Mouse (Mus musculus) kidney, embryonic 14.5 days (tissue): Measurements from ENCODE around the gene Cers6. TPM values are rescaled to one million over a fixed set of nuclear protein-coding genes. Genes with fewer than 3 reads are reported as not detected.
A peak's percentile ranks its signal among the peaks of the same experiment; 100 is the strongest.

Experiments used
- ATAC-seq: fragments of 200-750 bp; cut with Nextera tagmentation; 2 replicates; pipeline ENCODE4 v1.8.0; 2017; ENCODE audit warnings: moderate number of reproducible peaks, mild to moderate bottlenecking, moderate TSS enrichment, moderate library complexity; ENCODE audit not compliant: low FRiP score, low TSS enrichment
- H3K27ac ChIP-seq: fragments of 300-500 bp; sonication (generic); 2 replicates; pipeline ENCODE4 v1.5.1; 2014; ENCODE audit warnings: low read depth, mild to moderate bottlenecking, low read length, moderate library complexity, mixed read lengths
- H3K27me3 ChIP-seq: fragments of 300-500 bp; sonication (generic); 2 replicates; pipeline ENCODE4 v1.6.1; 2014; ENCODE audit warnings: mild to moderate bottlenecking, low read length; ENCODE audit not compliant: control insufficient read depth, insufficient read depth
- H3K36me3 ChIP-seq: fragments of 300-500 bp; sonication (generic); 2 replicates; pipeline ENCODE4 v1.6.1; 2014; ENCODE audit warnings: low read length, mixed read lengths; ENCODE audit not compliant: control insufficient read depth, insufficient read depth
- H3K4me1 ChIP-seq: fragments of 300-500 bp; sonication (generic); 2 replicates; pipeline ENCODE4 v1.6.1; 2014; ENCODE audit warnings: low read length, mixed read lengths; ENCODE audit not compliant: control insufficient read depth, insufficient read depth
- H3K4me2 ChIP-seq: fragments of 300-500 bp; sonication (generic); replicated peaks from 2 replicates; pipeline ENCODE4 v1.6.1; 2014; ENCODE audit warnings: low read depth, mild to moderate bottlenecking, low read length
- H3K4me3 ChIP-seq: fragments of 300-500 bp; sonication (generic); 2 replicates; pipeline ENCODE4 v1.5.1; 2014; ENCODE audit warnings: mild to moderate bottlenecking, low read length
- H3K9ac ChIP-seq: fragments of 300-500 bp; sonication (generic); 2 replicates; pipeline ENCODE4 v1.6.1; 2014; ENCODE audit warnings: low read depth, mild to moderate bottlenecking, low read length, moderate library complexity
- H3K9me3 ChIP-seq: fragments of 300-500 bp; sonication (generic); 2 replicates; pipeline ENCODE4 v1.6.1; 2016; ENCODE audit warnings: low read length; ENCODE audit not compliant: control insufficient read depth
- WGBS: fragments of 180-500 bp; shearing (Covaris S2); extraction: QIAGEN DNeasy Blood & Tissue Kit; methylation state at CpG from one replicate; pipeline ENCODE4 v1.1.7; 2014; 5-methylcytosine and 5-hydroxymethylcytosine counted together
- polyA plus RNA-seq: library from polyadenylated mRNA; unstranded; fragments of >200 nt; fragmentation: Nextera tagmentation; extraction: Ambion mirVana; gene quantifications from 2 replicates; pipeline ENCODE4 v1.2.1, GENCODE M21; 2014

The Cers6 gene
- polyA plus RNA-seq, 1 experiment from 2014 or later = 46.7 TPM

DNA sequence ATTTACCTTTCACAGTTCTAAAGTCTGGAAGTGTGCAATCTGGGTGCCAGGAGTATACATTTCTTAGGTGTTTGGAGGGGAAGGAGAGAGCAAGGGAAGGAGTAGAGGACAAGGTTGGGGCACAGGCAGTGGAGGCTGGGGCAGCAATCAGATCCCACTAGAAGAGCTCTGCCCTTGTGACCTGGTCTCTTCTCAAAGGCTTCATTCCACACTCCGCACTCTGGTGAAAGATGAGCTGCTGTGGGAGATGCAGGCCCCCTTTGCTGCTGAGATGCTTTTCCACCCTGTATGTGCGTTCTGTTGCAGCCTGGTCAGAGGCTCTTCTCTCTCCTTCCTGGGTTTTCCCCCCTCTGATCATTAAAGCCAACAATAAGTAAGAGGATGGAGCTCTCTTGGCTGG, 84.7 kb downstream of the Cers6 start:
- no peaks in the 10 kb centered on the region for H3K36me3 ChIP-seq
- H3K27ac ChIP-seq = no peak overlapping the region
- H3K4me2 ChIP-seq = no peak overlapping the region
- no peak overlapping the region for H3K9ac ChIP-seq
- peaks cover 10% of the 10 kb centered on the region for H3K4me1 ChIP-seq
- peak; percentile 35; the same call in 1 of the 2 replicates for ATAC-seq
- H3K27me3 ChIP-seq = no peaks in the 10 kb centered on the region
- H3K9me3 ChIP-seq = no peaks in the 10 kb centered on the region
- 33% methylated on average over 2 of the region's 2 CpGs for WGBS
- H3K4me3 ChIP-seq = no peak overlapping the region

DNA sequence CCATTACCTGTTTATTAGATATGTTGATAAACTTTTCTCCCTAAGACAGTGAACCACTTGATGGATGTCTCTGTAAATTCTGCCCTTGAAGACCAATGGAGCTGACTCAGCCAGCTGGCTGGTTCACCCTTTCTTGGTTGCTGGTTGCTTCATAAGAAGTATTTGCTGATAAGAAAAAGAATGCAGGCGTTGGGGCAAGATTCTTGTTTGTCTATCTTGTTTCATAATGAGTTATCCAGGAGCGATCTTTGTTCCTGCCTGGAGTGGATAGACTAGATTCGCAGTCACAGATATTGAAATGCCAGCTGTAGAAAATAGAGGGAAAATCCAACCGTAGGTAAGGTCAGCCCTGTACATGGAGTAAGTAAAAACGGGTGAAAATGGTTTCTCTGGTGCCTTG, 85.6 kb downstream of the Cers6 start:
- Histone ChIP-seq H3K4me1 (peaks cover 10% of the 10 kb centered on the region), H3K9me3 (no peaks in the 10 kb centered on the region), H3K4me2 (no peak overlapping the region), H3K36me3 (no peaks in the 10 kb centered on the region), H3K4me3 (no peak overlapping the region), H3K27me3 (no peaks in the 10 kb centered on the region), H3K9ac (no peak overlapping the region), H3K27ac (no peak overlapping the region)
- 90% methylated on average over 5 of the region's 5 CpGs for WGBS
- no peak for ATAC-seq

DNA sequence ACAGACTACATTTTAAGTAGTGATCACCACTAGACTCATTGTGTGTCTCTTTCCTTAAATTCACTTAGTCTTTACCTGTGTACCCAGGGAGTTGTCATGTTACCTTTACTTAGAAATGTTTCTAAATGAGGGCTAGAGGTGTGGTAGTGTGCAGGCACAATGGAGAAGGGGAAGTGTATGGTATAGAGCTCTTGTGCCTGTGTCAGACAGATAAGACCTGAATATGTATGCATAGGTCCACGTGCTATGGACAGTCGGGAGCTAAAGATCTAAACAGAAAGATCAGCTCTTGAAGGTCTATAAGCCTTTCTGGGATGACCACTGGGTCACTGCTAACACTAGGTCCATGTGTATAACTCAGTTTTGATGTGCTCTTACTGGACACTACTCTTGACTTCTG, 87.9 kb downstream of the Cers6 start:
- Histone ChIP-seq H3K36me3 (no peaks in the 10 kb centered on the region), H3K4me1 (peaks cover 10% of the 10 kb centered on the region), H3K4me3 (no peak overlapping the region), H3K27ac (no peak overlapping the region), H3K9ac (no peak overlapping the region), H3K27me3 (no peaks in the 10 kb centered on the region), H3K9me3 (no peaks in the 10 kb centered on the region; the same call in 1 of the 2 replicates), H3K4me2 (no peak overlapping the region)
- no peak for ATAC-seq
- 96% methylated on average over 2 of the region's 2 CpGs for WGBS

DNA sequence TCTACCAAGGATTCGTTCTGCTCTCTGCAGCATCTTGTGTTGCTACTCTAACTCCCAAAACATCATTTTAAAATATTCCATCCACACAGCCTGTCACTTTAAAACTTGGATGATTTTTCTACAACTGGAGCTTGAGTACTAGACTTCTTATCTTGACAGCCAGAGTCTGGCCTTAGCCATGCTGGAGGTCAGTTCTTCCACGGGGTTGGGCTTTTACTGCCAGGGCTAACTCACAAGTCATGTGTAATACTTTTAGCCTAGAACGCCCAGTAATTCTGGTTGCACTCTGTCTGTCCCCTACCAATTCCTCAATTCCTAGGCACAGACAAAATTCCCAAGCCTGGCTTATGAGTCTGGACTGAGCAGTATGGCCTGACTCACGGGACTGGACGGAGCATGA, 88.5 kb downstream of the Cers6 start:
- Histone ChIP-seq H3K27ac (no peak overlapping the region), H3K36me3 (no peaks in the 10 kb centered on the region), H3K4me2 (no peak overlapping the region), H3K4me1 (peaks cover 7% of the 10 kb centered on the region), H3K9me3 (no peaks in the 10 kb centered on the region; the same call in 1 of the 2 replicates), H3K27me3 (no peaks in the 10 kb centered on the region), H3K9ac (no peak overlapping the region), H3K4me3 (no peak overlapping the region)
- 82% methylated on average over 5 of the region's 5 CpGs for WGBS
- no peak for ATAC-seq

DNA sequence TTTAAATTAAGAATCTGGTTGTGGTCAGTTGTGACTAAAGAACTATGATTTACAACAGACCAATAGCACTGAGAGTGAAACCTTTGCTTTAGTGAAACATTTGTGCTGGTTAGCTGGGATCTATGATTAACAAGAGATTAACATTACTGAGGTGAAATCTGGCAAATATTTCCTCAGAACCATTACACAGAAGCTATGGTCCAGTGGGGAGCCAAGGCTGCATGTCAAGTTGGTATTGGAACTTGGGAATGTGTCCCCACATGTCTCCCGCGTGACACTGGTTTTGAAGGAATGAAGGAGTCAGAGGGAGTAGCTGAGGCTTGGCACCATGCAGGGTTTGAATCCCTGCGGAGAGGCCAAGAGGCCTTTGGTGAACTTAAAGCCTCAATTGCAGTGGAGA, 90.5 kb downstream of the Cers6 start:
- H3K9ac ChIP-seq = no peak overlapping the region
- H3K4me2 ChIP-seq = no peak overlapping the region
- no peaks in the 10 kb centered on the region; the same call in 1 of the 2 replicates for H3K9me3 ChIP-seq
- no peaks in the 10 kb centered on the region for H3K4me1 ChIP-seq
- no peak for ATAC-seq
- H3K27ac ChIP-seq = no peak overlapping the region
- H3K36me3 ChIP-seq = no peaks in the 10 kb centered on the region
- H3K4me3 ChIP-seq = no peak overlapping the region
- no peaks in the 10 kb centered on the region for H3K27me3 ChIP-seq
- 94% methylated on average over 3 of the region's 3 CpGs for WGBS

DNA sequence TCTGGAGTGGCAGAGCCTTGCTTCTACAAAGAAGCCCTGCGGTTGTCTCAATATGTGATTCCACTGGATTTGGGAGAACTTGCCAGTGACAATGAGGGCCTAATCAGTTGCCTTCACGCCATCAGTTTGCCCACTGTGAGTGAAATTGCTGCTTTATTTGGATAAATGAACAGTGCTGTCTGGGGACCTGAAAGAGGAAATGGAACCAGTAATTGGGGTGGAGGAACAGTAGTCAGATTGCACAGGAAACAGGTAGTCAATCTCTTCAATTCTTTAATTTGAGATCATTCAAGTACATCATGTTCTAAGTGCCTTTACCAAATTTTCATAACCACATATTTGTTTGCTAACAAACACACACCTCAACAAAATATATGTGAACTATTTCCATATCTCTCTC, 92.4 kb downstream of the Cers6 start:
- Histone ChIP-seq H3K27ac (no peak overlapping the region), H3K9me3 (no peaks in the 10 kb centered on the region; the same call in 1 of the 2 replicates), H3K4me1 (no peaks in the 10 kb centered on the region), H3K4me3 (no peak overlapping the region), H3K4me2 (no peak overlapping the region), H3K27me3 (no peaks in the 10 kb centered on the region), H3K9ac (no peak overlapping the region), H3K36me3 (no peaks in the 10 kb centered on the region)
- no peak for ATAC-seq
- 92% methylated on average over 2 of the region's 2 CpGs for WGBS

DNA sequence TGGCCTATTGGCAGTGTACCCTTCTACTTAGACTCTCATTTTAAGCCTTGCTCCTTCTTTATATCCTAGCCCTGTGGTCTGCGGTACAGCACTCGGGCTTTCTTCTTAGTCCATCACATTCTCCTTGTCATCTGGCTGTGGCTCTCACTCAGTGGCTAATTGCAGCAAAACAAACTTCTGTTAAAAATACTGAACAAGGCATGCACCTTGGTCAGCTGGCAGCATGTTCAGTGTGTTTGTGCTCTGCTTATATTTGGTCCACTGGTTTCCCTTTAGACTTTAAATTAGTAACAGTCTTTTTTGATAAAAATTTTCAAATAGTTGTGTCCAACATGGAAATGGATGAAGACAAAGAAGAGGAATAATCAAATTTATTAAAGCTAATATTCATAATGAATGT, 94.3 kb downstream of the Cers6 start:
- no peak overlapping the region for H3K27ac ChIP-seq
- WGBS = 97% methylated on average over 2 of the region's 2 CpGs
- H3K4me2 ChIP-seq = no peak overlapping the region
- no peaks in the 10 kb centered on the region for H3K4me1 ChIP-seq
- no peaks in the 10 kb centered on the region for H3K36me3 ChIP-seq
- H3K9ac ChIP-seq = no peak overlapping the region
- ATAC-seq = no peak
- H3K27me3 ChIP-seq = no peaks in the 10 kb centered on the region
- H3K9me3 ChIP-seq = no peaks in the 10 kb centered on the region; the same call in 1 of the 2 replicates
- H3K4me3 ChIP-seq = no peak overlapping the region

DNA sequence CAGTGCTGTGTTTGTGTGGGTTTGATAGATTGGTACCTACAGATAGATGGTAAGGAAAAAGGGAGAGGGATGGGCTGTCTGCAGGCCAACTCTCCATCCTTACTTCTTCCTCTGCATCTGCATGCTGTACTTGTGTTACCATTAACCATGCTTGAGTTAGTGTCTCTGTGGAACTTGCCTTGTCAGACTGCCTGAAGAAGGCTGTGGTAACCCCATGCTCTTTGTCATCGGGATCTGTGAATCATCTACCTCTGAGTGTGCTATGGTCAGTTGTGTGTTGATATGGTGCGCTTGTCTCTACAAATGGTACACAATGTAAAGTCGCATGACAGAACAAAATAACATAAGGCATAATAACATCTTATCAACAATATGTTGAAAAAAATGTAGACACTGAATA, 94.9 kb downstream of the Cers6 start:
- no peaks in the 10 kb centered on the region for H3K36me3 ChIP-seq
- no peak overlapping the region for H3K27ac ChIP-seq
- no peak overlapping the region for H3K4me2 ChIP-seq
- 96% methylated on average over 3 of the region's 3 CpGs for WGBS
- H3K9me3 ChIP-seq = no peaks in the 10 kb centered on the region; the same call in 1 of the 2 replicates
- no peak overlapping the region for H3K4me3 ChIP-seq
- H3K27me3 ChIP-seq = no peaks in the 10 kb centered on the region
- no peak for ATAC-seq
- H3K9ac ChIP-seq = no peak overlapping the region
- no peaks in the 10 kb centered on the region for H3K4me1 ChIP-seq

DNA sequence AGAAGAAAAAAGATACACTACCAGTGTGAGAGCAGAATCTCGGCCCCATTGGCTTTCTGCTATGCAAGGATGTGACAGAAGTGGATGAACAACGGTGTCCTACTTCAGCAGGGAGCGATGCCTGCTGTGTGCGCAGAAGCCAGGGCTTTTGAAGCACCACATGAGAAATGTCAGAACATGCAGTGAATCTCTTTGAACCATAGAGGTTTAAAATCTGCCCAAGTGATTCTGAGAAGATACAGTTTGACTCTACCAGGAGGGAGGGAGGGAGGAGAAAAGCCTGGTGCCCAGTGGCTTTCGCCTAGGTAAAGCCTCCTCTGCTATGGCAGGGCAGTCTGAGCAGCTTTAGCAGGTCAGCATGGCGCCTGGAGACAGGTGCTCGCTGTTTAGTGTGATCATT, 96.6 kb downstream of the Cers6 start:
- WGBS = 88% methylated on average over 7 of the region's 7 CpGs
- no peaks in the 10 kb centered on the region for H3K9me3 ChIP-seq
- no peak overlapping the region for H3K4me2 ChIP-seq
- no peak for ATAC-seq
- no peak overlapping the region for H3K9ac ChIP-seq
- H3K4me3 ChIP-seq = no peak overlapping the region
- no peaks in the 10 kb centered on the region for H3K4me1 ChIP-seq
- H3K27me3 ChIP-seq = no peaks in the 10 kb centered on the region
- no peak overlapping the region for H3K27ac ChIP-seq
- no peaks in the 10 kb centered on the region for H3K36me3 ChIP-seq

DNA sequence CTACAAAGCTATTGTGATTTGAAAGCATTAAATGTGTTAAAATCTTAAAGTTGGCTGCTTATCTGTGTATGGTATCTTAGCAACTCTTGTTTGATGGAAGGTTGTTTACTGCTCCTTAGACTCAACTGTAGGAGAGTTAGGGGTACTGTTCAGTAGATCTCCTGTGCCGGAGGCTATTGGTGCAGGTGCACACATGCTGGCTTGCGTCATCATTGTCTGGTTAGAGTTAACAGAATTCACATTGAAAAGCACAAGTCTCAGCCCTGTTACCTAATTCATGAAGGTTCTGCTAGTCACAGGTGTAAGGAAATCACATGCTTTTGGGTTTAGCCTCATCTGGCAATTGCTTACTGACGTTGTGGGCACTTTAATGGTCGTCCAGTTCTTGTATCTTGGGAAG, 98.3 kb downstream of the Cers6 start:
- Histone ChIP-seq H3K9me3 (no peaks in the 10 kb centered on the region), H3K9ac (no peak overlapping the region), H3K36me3 (no peaks in the 10 kb centered on the region), H3K27ac (no peak overlapping the region), H3K4me3 (no peak overlapping the region), H3K4me2 (no peak overlapping the region), H3K27me3 (no peaks in the 10 kb centered on the region), H3K4me1 (no peaks in the 10 kb centered on the region)
- WGBS = 94% methylated on average over 4 of the region's 4 CpGs
- no peak for ATAC-seq
